Mouse (Mus musculus) hindbrain, embryonic 11.5 days (tissue): ENCODE data around the gene Cilp. TPM values are rescaled to one million over a fixed set of nuclear protein-coding genes. Genes with fewer than 3 reads are reported as not detected.

Experiments
- ATAC-seq: fragments of 200-750 bp; cut with Nextera tagmentation; 2 replicates; pipeline ENCODE4 v1.8.0; 2017; ENCODE audit warnings: mild to moderate bottlenecking, moderate TSS enrichment, moderate library complexity; ENCODE audit not compliant: low FRiP score
- DNase-seq: peaks from one replicate; pipeline ENCODE4 v3.0.0-alpha.2; 2015; ENCODE audit warnings: low spot score
- H3K27ac ChIP-seq: fragments of 300-500 bp; sonication (generic); 2 replicates; pipeline ENCODE4 v1.5.1; 2014; ENCODE audit warnings: mild to moderate bottlenecking, low read depth, low read length
- H3K27me3 ChIP-seq: fragments of 300-500 bp; sonication (generic); 2 replicates; pipeline ENCODE4 v1.6.1; 2014; ENCODE audit warnings: mild to moderate bottlenecking, low read length, moderate library complexity, mixed read lengths; ENCODE audit not compliant: control insufficient read depth, insufficient read depth
- H3K36me3 ChIP-seq: fragments of 300-500 bp; sonication (generic); 2 replicates; pipeline ENCODE4 v1.6.1; 2014; ENCODE audit warnings: mild to moderate bottlenecking, low read length, moderate library complexity, mixed read lengths; ENCODE audit not compliant: control insufficient read depth, insufficient read depth
- H3K4me1 ChIP-seq: fragments of 300-500 bp; sonication (generic); replicated peaks from 2 replicates; pipeline ENCODE4 v1.6.1; 2014; ENCODE audit warnings: low read length, mixed read lengths; ENCODE audit not compliant: control insufficient read depth, insufficient read depth
- H3K4me2 ChIP-seq: fragments of 300-500 bp; sonication (generic); replicated peaks from 2 replicates; pipeline ENCODE4 v1.6.1; 2014; ENCODE audit warnings: mild to moderate bottlenecking, low read depth, low read length
- H3K4me3 ChIP-seq: fragments of 300-500 bp; sonication (generic); 2 replicates; pipeline ENCODE4 v1.5.1; 2014; ENCODE audit warnings: low read depth, low read length
- H3K9ac ChIP-seq: fragments of 300-500 bp; sonication (generic); 2 replicates; pipeline ENCODE4 v1.6.1; 2014; ENCODE audit warnings: low read depth, low read length
- H3K9me3 ChIP-seq: fragments of 300-500 bp; sonication (generic); 2 replicates; pipeline ENCODE4 v1.6.1; 2016; ENCODE audit warnings: low read length; ENCODE audit not compliant: control insufficient read depth
- WGBS: fragments of 180-500 bp; shearing (Covaris S2); extraction: QIAGEN DNeasy Blood & Tissue Kit; methylation state at CpG from one replicate; pipeline ENCODE4 v1.1.7; 2014; 5-methylcytosine and 5-hydroxymethylcytosine counted together
- polyA plus RNA-seq: library from polyadenylated mRNA; unstranded; fragments of >200 nt; fragmentation: Nextera tagmentation; extraction: Ambion mirVana; gene quantifications from 2 replicates; pipeline ENCODE4 v1.2.1, GENCODE M21; 2014

Gene Cilp
- polyA plus RNA-seq, 1 experiment from 2014 or later, result 0.31 TPM

DNA sequence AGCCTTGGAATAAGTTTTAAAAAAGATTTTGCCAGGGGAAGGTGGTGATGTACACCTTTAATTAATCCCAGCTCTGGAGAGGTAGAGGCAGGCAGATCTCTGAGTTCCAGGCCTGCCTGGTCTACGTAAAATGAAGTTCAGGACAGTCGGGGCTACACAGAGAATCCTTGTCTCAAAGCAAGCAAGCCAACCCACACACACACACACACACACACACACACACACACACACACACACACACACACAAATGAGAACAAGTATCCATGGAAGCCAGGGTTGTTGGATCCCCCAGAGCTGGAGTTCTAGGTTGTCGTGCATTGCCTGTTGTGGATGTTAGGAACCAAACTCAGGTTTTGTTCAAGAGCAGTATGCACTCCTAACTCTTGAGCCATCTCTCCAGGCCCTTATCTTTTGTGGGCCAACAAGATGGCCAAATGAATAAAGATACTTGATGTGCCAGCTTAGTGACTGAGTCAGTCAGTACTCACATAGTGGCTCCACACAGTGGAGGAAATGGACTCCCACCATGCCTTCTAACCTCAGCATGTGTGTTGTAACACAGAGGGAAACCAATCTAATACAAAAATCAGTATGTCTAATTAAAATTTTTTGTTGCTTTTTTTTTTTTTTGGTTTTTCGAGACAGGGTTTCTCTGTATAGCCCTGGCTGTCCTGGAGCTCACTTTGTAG lies 47.8 kb downstream of the Cilp start:
- no peak for ATAC-seq
- Histone ChIP-seq H3K27ac (no peak overlapping the region), H3K4me3 (no peak overlapping the region), H3K27me3 (no peaks in the 10 kb centered on the region), H3K9me3 (no peaks in the 10 kb centered on the region), H3K4me1 (no peaks in the 10 kb centered on the region), H3K9ac (no peak overlapping the region), H3K4me2 (no peak overlapping the region), H3K36me3 (peaks cover 13% of the 10 kb centered on the region)
- peak; percentile 8 for DNase-seq
- WGBS, result 94% methylated on average over 4 of the region's 4 CpGs

DNA sequence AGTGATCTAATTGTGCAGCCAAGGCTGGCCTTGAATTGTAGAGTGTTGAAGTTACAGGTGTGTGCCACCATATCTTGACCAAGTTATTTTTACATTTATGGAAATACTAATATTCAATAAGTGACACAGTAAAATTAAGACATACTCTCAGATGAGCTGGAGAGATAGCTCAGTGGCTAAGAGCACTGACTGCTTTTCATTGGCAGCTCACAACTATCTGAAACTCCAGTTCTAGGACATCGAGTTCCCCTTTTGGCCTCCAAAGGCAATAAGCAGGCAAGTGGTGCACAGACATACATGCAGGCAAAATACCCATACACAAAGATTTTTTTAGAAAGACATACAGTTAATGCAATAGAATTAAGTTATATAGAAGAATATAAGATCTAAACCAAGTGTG lies 48.9 kb downstream of the Cilp start:
- Histone ChIP-seq H3K4me1 (no peaks in the 10 kb centered on the region), H3K4me3 (no peak overlapping the region), H3K9ac (no peak overlapping the region), H3K27me3 (no peaks in the 10 kb centered on the region), H3K9me3 (no peaks in the 10 kb centered on the region), H3K27ac (no peak overlapping the region), H3K36me3 (peaks cover 14% of the 10 kb centered on the region), H3K4me2 (no peak overlapping the region)
- no peak for ATAC-seq
- 93% methylated on average over 1 of the region's 1 CpGs for WGBS
- no peak for DNase-seq

DNA sequence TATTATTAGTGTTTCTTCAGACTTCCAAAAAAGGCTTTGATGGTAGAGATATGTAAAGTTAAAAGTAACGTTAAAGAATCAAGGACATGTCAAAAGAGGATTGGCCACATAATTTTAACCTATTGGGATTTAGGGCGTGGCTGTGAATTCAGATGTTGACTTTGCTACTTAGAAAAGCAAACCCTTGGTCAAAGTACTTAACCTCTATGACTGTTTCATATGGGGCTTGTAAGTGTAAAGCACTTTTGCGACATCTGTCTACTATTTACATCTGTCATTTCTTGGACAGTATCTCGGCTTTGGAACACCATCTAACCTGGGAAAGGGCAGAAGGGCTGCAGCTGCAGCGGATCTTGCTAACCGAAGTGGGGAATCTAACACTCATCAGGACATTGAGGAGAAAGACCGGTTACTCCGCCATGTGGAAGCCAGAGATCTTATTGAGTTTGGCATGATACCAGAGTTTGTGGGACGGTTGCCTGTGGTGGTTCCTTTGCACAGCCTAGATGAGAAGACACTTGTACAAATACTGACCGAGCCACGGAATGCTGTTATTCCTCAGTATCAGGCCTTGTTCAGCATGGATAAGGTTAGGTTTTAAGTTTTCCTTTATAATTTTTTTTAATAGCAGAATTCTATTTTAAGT lies 57.4 kb downstream of the Cilp start:
- Histone ChIP-seq H3K9me3 (no peaks in the 10 kb centered on the region), H3K27me3 (no peaks in the 10 kb centered on the region), H3K4me2 (no peak overlapping the region), H3K36me3 (peaks cover 4% of the 10 kb centered on the region), H3K4me3 (no peak overlapping the region), H3K9ac (no peak overlapping the region), H3K27ac (no peak overlapping the region), H3K4me1 (no peaks in the 10 kb centered on the region)
- ATAC-seq, result no peak
- DNase-seq, result no peak
- WGBS, result 91% methylated on average over 11 of the region's 11 CpGs

DNA sequence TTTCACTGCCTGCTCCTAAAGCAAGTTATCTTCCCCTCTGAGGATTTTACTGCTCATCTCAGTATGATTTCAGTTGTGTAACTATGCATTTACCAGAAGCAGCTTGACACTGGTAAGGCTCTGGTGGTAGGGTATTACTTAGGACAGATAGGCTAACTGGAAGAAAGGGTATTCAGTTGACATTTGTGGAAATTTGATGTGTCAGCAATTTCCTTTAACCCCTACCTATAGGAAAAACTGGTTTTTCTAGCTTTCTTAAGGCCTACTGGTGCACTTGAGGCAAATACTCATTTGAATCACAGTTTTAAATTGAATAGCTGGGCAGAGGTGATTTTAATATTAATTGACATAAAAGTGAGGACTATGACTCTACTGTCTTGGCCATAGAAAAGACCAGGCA lies 61.0 kb downstream of the Cilp start:
- DNase-seq (no peak), ATAC-seq (no peak)
- Histone ChIP-seq H3K9ac (no peak overlapping the region), H3K27me3 (no peaks in the 10 kb centered on the region), H3K36me3 (no peaks in the 10 kb centered on the region; the same call in none of the 2 replicates), H3K9me3 (no peaks in the 10 kb centered on the region), H3K27ac (no peak overlapping the region), H3K4me3 (no peak overlapping the region), H3K4me2 (no peak overlapping the region), H3K4me1 (no peaks in the 10 kb centered on the region)

DNA sequence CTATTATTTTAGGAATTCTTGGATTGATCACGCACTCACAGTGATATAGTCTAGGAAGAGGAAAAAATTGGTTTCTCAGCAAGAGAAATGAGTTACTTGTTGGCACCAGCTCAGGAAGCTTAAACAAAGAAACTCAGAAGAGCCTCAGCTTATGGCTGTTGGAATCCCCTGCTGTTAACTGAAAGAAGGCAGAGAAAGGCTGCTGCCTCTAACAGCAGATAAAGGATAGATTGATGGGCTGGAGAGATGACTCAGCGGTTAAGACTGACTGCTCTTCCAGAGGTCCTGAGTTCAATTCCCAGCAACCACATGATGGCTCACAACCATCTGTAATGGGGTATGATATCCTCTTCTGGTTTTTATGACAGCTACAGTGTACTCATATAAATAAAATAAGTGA lies 62.4 kb downstream of the Cilp start:
- no peak for DNase-seq
- Histone ChIP-seq H3K27me3 (no peaks in the 10 kb centered on the region), H3K4me2 (no peak overlapping the region), H3K27ac (no peak overlapping the region), H3K4me3 (no peak overlapping the region), H3K36me3 (no peaks in the 10 kb centered on the region; the same call in none of the 2 replicates), H3K9ac (no peak overlapping the region), H3K4me1 (no peaks in the 10 kb centered on the region), H3K9me3 (no peaks in the 10 kb centered on the region)
- no peak for ATAC-seq
- 89% methylated on average over 2 of the region's 2 CpGs for WGBS

Other genes with a start within 250 kb of the Cilp start
- gene Hacd3, start 243.5 kb upstream of the Cilp start, polyA plus RNA-seq, result 114 and 127 TPM in 2 replicates
- 34.4 and 35.4 TPM in 2 replicates for gene Dpp8, start 232.8 kb upstream of the Cilp start, polyA plus RNA-seq
- 8.8 and 10.3 TPM in 2 replicates for gene Igdcc4, start 163.7 kb upstream of the Cilp start, polyA plus RNA-seq
- 46.0 and 49.6 TPM in 2 replicates for gene Igdcc3, start 124.0 kb upstream of the Cilp start, polyA plus RNA-seq
- 4.0 and 6.5 TPM in 2 replicates for gene Parp16, start 69.8 kb upstream of the Cilp start, polyA plus RNA-seq
- gene Clpx, start 29.1 kb downstream of the Cilp start, polyA plus RNA-seq, result 47.5 and 51.9 TPM in 2 replicates
- gene Pdcd7, start 80.9 kb downstream of the Cilp start, polyA plus RNA-seq, result 13.0 and 13.5 TPM in 2 replicates
- gene Ubap1l, start 95.9 kb downstream of the Cilp start, polyA plus RNA-seq, result 0.17 and 1.6 TPM in 2 replicates
- 0.54 TPM in 1 of 2 replicates, not detected in the other for gene Kbtbd13, start 126.5 kb downstream of the Cilp start, polyA plus RNA-seq
- 6.0 and 6.9 TPM in 2 replicates for gene Rasl12, start 133.3 kb downstream of the Cilp start, polyA plus RNA-seq
- gene Slc51b, start 157.8 kb downstream of the Cilp start, polyA plus RNA-seq, result not detected in 2 replicates
- 19.7 and 20.8 TPM in 2 replicates for gene Mtfmt, start 170.6 kb downstream of the Cilp start, polyA plus RNA-seq
- 131 and 137 TPM in 2 replicates for gene Spg21, start 195.8 kb downstream of the Cilp start, polyA plus RNA-seq